Mouse (Mus musculus) ES-E14 (cell line): ENCODE measurements around the gene Kdelr3. TPM values are rescaled to one million over a fixed set of nuclear protein-coding genes. Genes with fewer than 3 reads are reported as not detected.

Experiments used
- DNase-seq: peaks from one replicate; pipeline ENCODE4 v3.0.0-alpha.2; 2013; ENCODE audit warnings: low read depth, low spot score
- H3K27ac ChIP-seq: 2 replicates; pipeline ENCODE4 v1.5.1; 2012; ENCODE audit warnings: low read depth, mild to moderate bottlenecking, low read length, moderate library complexity, mixed read lengths; ENCODE audit not compliant: poor library complexity, insufficient read depth, severe bottlenecking
- H3K36me3 ChIP-seq: 2 replicates; pipeline ENCODE4 v1.6.1; 2012; ENCODE audit warnings: mild to moderate bottlenecking, low read length, moderate library complexity, mixed read lengths; ENCODE audit not compliant: control insufficient read depth, poor library complexity, insufficient read depth, severe bottlenecking
- H3K4me1 ChIP-seq, 2 experiments: fragments of 150-350 bp in 1 of 2; sonication (generic) in 1 of 2; 2 replicates each; pipeline ENCODE4 v1.6.1; 2012; ENCODE audit warnings: low read length in 2 of 2, mild to moderate bottlenecking in 1 of 2, mixed read lengths in 1 of 2; ENCODE audit not compliant: control insufficient read depth in 2 of 2, insufficient read depth in 2 of 2, poor library complexity in 1 of 2
- H3K4me3 ChIP-seq, 2 experiments: fragments of 150-350 bp in 1 of 2; sonication (generic) in 1 of 2; 2 replicates each; pipeline ENCODE4 v1.5.1; 2012; ENCODE audit warnings: low read length in 2 of 2, low read depth in 1 of 2, mild to moderate bottlenecking in 1 of 2, mixed read lengths in 1 of 2; ENCODE audit not compliant: insufficient read depth in 1 of 2, poor library complexity in 1 of 2, severe bottlenecking in 1 of 2
- H3K9ac ChIP-seq: 2 replicates; pipeline ENCODE4 v1.6.1; 2012; ENCODE audit warnings: low read depth, mild to moderate bottlenecking, low read length, mixed read lengths; ENCODE audit not compliant: poor library complexity, insufficient read depth, severe bottlenecking
- H3K9me3 ChIP-seq: fragments of 150-350 bp; sonication (generic); 2 replicates; pipeline ENCODE4 v1.6.1; 2012; ENCODE audit warnings: low read depth, mild to moderate bottlenecking, low read length; ENCODE audit not compliant: control insufficient read depth, insufficient read depth
- CHD2 ChIP-seq: IDR thresholded peaks from 2 replicates; pipeline ENCODE4 v1.6.1; 2014; ENCODE audit warnings: mild to moderate bottlenecking, low read depth, low read length, inconsistent platforms
- HCFC1 ChIP-seq: IDR thresholded peaks from 2 replicates; pipeline ENCODE4 v1.6.1; 2012; ENCODE audit warnings: low read length, inconsistent platforms, borderline replicate concordance; ENCODE audit not compliant: insufficient read depth
- MAFK ChIP-seq: IDR thresholded peaks from 2 replicates; pipeline ENCODE4 v1.6.1; 2014; ENCODE audit warnings: mild to moderate bottlenecking, low read depth, low read length, inconsistent platforms; ENCODE audit not compliant: insufficient read depth
- ZC3H11A ChIP-seq: IDR thresholded peaks from 2 replicates; pipeline ENCODE4 v1.6.1; 2012; ENCODE audit warnings: low read depth, mild to moderate bottlenecking, inconsistent platforms, low read length, borderline replicate concordance
- ZNF384 ChIP-seq: IDR thresholded peaks from 2 replicates; pipeline ENCODE4 v1.6.1; 2012; ENCODE audit warnings: low read depth, low read length, inconsistent platforms
- in situ Hi-C, 2 experiments: fragments of 600-800 bp; cut with MboI; formaldehyde crosslinking; loops; one replicate each; pipeline ENCODE4 v1.15.1; 2025; ENCODE audit warnings: low sequenced_read_pairs in 2 of 2, inconsistent platforms in 1 of 2; ENCODE audit not compliant: unreplicated experiment in 2 of 2
- total RNA-seq: library from RNA; depleted of rRNA; stranded (reverse); fragments of 300-350 nt; gene quantifications from 2 replicates; pipeline ENCODE4 v1.2.3, GENCODE M21; 2012

The Kdelr3 gene
- total RNA-seq, 1 experiment: 16.2 TPM

GRCm38 (mm10) chr15:79504707-79505452 lies 11.3 kb upstream of the Kdelr3 start, which contains the start of gene Kcnj4:
TSS of gene Kcnj4 (minus strand) at chr15:79505241.
- Histone ChIP-seq H3K4me3 (peak within 1 kb of the TSS; percentile 72 to 85), H3K9ac (peak within 1 kb of the TSS; percentile 81), H3K36me3 (no peaks in the 10 kb centered on the region), H3K9me3 (no peaks in the 10 kb centered on the region), H3K4me1 (peaks cover 2 to 15% of the 10 kb centered on the region in 2 experiments; a peak in 2 of 4 replicates), H3K27ac (no peak within 1 kb of the TSS)
- TF ChIP-seq CHD2: no peak
- no peak for TF ChIP-seq ZC3H11A
- TF ChIP-seq MAFK: no peak
- TF ChIP-seq HCFC1: no peak
- TF ChIP-seq ZNF384: no peak
- no peak for DNase-seq
- in situ Hi-C loops: no loop called here

- no peak overlapping the region for H3K27ac ChIP-seq
- in situ Hi-C loops: no loop called here
- H3K36me3 ChIP-seq: no peaks in the 10 kb centered on the region
- peak overlapping the region; percentile 81 for H3K9ac ChIP-seq
- no peak for DNase-seq
- H3K9me3 ChIP-seq: no peaks in the 10 kb centered on the region
- peaks cover 2 to 13% of the 10 kb centered on the region in 2 experiments; a peak in 2 of 4 replicates for H3K4me1 ChIP-seq
- H3K4me3 ChIP-seq: peak overlapping the region; percentile 72 to 85
- TF ChIP-seq MAFK (no peak), CHD2 (no peak), ZC3H11A (no peak), HCFC1 (no peak), ZNF384 (no peak)
Measured at GRCm38 (mm10) chr15:79505616-79506283, 10.5 kb upstream of the Kdelr3 start.

- peaks cover 2 to 15% of the 10 kb centered on the region in 2 experiments; a peak in 2 of 4 replicates for H3K4me1 ChIP-seq
- no peak overlapping the region for H3K27ac ChIP-seq
- in situ Hi-C loops: no loop called here
- TF ChIP-seq MAFK: no peak
- no peaks in the 10 kb centered on the region for H3K36me3 ChIP-seq
- no peak overlapping the region for H3K4me3 ChIP-seq
- no peaks in the 10 kb centered on the region for H3K9me3 ChIP-seq
- H3K9ac ChIP-seq: no peak overlapping the region
- DNase-seq: no peak
Measured at GRCm38 (mm10) chr15:79506460-79506859, 9.8 kb upstream of the Kdelr3 start.

- DNase-seq: no peak
- H3K9me3 ChIP-seq: no peaks in the 10 kb centered on the region
- H3K9ac ChIP-seq: no peak overlapping the region
- H3K36me3 ChIP-seq: no peaks in the 10 kb centered on the region
- no peak overlapping the region for H3K27ac ChIP-seq
- peaks cover 6 to 15% of the 10 kb centered on the region in 2 experiments; a peak in 3 of 4 replicates for H3K4me1 ChIP-seq
- no peak overlapping the region for H3K4me3 ChIP-seq
- no peak for TF ChIP-seq CHD2
- TF ChIP-seq ZNF384: no peak
- TF ChIP-seq MAFK: no peak
- TF ChIP-seq HCFC1: no peak
- no peak for TF ChIP-seq ZC3H11A
- in situ Hi-C loops: no loop called here
Measured at GRCm38 (mm10) chr15:79507055-79507828, 9.0 kb upstream of the Kdelr3 start.
